Mouse (Mus musculus): Measurements from ENCODE around the gene Gfra1.

Gene Gfra1

GRCm38 (mm10) chr19:58259250-58259649 is 196.5 kb downstream of the Gfra1 start:
- in situ Hi-C loops (cut with MboI, MseI), result no loop called here

- in situ Hi-C loops (cut with MboI, MseI), result no loop called here
Measured at GRCm38 (mm10) chr19:58256485-58256884, 199.2 kb downstream of the Gfra1 start.

- in situ Hi-C loops (cut with MboI, MseI), result no loop called here
Measured at GRCm38 (mm10) chr19:58255394-58255793, 200.3 kb downstream of the Gfra1 start.

GRCm38 (mm10) chr19:58254172-58254571 is 201.5 kb downstream of the Gfra1 start:
- in situ Hi-C loops (cut with MboI, MseI), result no loop called here

- in situ Hi-C loops (cut with MboI, MseI), result no loop called here
Measured at GRCm38 (mm10) chr19:58251698-58252097, 204.0 kb downstream of the Gfra1 start.

GRCm38 (mm10) chr19:58251095-58251494 is 204.6 kb downstream of the Gfra1 start:
- in situ Hi-C loops (cut with MboI, MseI), result no loop called here

- in situ Hi-C loops (cut with MboI, MseI), result no loop called here
Measured at GRCm38 (mm10) chr19:58250237-58250636, 205.5 kb downstream of the Gfra1 start.

GRCm38 (mm10) chr19:58244148-58244547 is 211.6 kb downstream of the Gfra1 start:
- in situ Hi-C loops (cut with MboI, MseI), result no loop called here

GRCm38 (mm10) chr19:58243604-58244003 is 212.1 kb downstream of the Gfra1 start:
- in situ Hi-C loops (cut with MboI, MseI), result no loop called here

- in situ Hi-C loops (cut with MboI, MseI), result no loop called here
Measured at GRCm38 (mm10) chr19:58238325-58238724, 217.4 kb downstream of the Gfra1 start.

- in situ Hi-C loops (cut with MboI, MseI), result no loop called here
Measured at GRCm38 (mm10) chr19:58227725-58228124, 228.0 kb downstream of the Gfra1 start.

- in situ Hi-C loops (cut with MboI, MseI), result no loop called here
Measured at GRCm38 (mm10) chr19:58226882-58227281, 228.8 kb downstream of the Gfra1 start.

GRCm38 (mm10) chr19:58220061-58220831 is 235.5 kb downstream of the Gfra1 start:
- in situ Hi-C loops (cut with MboI, MseI), result no loop called here

- in situ Hi-C loops (cut with MboI, MseI), result no loop called here
Measured at GRCm38 (mm10) chr19:58217591-58217990, 238.1 kb downstream of the Gfra1 start.

- in situ Hi-C loops (cut with MboI, MseI), result no loop called here
Measured at GRCm38 (mm10) chr19:58206496-58207044, 249.1 kb downstream of the Gfra1 start.

GRCm38 (mm10) chr19:58205470-58205869 is 250.2 kb downstream of the Gfra1 start:
- in situ Hi-C loops (cut with MboI, MseI), result no loop called here

- in situ Hi-C loops (cut with MboI, MseI), result no loop called here
Measured at GRCm38 (mm10) chr19:58202627-58203026, 253.1 kb downstream of the Gfra1 start.

- in situ Hi-C loops (cut with MboI, MseI), result no loop called here
Measured at GRCm38 (mm10) chr19:58199679-58200078, 256.0 kb downstream of the Gfra1 start.

GRCm38 (mm10) chr19:58193733-58194456 is 261.8 kb downstream of the Gfra1 start:
- in situ Hi-C loops (cut with MboI, MseI), result no loop called here

- in situ Hi-C loops (cut with MboI, MseI), result no loop called here
Measured at GRCm38 (mm10) chr19:58190947-58191346, 264.8 kb downstream of the Gfra1 start.

GRCm38 (mm10) chr19:58186558-58186957 is 269.2 kb downstream of the Gfra1 start:
- in situ Hi-C loops (cut with MboI, MseI), result no loop called here
